Mouse (Mus musculus) kidney, adult 11 months (tissue): ENCODE results near the gene Snap25.

Source experiments
- DNase-seq: peaks from one replicate; pipeline ENCODE4 v3.0.0; 2022

Gene Snap25

DNA sequence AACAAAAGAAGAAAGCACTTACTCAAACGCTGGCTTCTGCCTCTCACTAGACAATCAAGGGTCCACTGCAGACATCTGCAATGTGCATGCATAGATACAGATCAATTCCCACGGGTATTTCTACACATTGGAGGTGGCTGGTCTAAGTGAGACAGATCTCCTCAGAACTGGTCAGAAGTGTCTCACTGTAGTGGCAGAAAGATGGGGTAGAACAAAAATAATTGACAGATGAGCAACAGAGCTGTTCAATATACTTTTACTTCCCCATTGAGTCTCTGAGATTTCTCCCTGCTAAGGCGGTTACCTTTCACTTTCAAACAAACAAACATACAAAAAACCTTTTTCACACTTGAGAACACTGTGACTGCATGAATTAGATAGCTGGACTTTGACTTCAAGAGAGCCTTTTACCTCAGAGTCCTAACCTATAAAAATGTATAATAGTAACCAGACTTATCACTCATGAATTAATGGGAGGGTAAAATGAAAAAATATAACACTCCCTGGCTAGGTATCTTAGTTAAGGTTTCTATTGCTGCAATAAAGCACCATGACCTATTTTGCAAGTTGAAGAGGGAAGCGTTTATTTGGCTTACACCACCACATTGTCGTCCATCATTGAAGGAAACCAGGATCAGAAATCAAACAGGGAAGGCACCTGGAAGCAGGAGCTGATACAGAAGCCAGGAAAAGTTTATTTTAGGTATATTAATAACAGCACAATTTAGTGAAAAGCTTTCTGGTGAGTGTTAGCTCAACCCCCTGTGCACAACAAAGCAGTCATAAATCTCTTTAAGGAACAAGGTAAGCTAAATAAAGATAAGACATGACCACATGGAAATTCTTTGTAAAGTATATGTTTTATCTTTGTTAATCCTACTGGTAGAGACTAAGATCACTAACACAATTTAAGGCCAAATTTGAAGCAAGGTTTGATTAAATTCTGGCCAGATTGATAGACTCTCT lies 110.8 kb downstream of the Snap25 start:
- DNase-seq = no peak

DNA sequence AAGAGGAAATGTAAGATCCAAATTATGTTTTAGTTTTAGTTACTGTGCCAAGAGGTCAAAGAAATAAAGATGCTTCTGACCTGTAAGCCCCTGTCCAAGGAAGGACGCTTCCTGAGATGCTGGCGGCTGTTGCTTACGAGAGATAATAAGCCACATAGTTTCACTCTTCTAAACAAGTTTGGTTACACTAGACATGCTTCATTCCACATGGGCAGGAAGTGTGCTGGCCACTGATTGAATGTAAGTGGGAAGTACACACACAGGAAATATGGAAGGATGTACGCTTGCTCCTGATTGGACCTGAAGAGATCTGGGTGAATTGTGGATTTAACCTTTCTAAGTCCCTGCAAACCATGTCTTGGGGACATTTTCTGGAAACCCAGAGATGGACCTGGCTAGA lies 114.4 kb downstream of the Snap25 start:
- no peak for DNase-seq
